Mouse (Mus musculus) forebrain, postnatal 0 days (tissue): ENCODE measurements around the gene Gm11027. TPM values are rescaled to one million over a fixed set of nuclear protein-coding genes. Genes with fewer than 3 reads are reported as not detected.

Experiments used
- ATAC-seq: fragments of 200-750 bp; cut with Nextera tagmentation; 2 replicates; pipeline ENCODE4 v1.8.0; 2017; ENCODE audit warnings: mild to moderate bottlenecking, moderate library complexity
- DNase-seq: peaks from one replicate; pipeline ENCODE4 v3.0.0-alpha.2; 2015
- H3K27ac ChIP-seq: fragments of 300-500 bp; sonication (generic); 2 replicates; pipeline ENCODE4 v1.5.1; 2014; ENCODE audit warnings: low read depth, mild to moderate bottlenecking, antibody characterized with exemption, low read length, moderate library complexity, mixed read lengths
- H3K27me3 ChIP-seq: fragments of 300-500 bp; sonication (generic); 2 replicates; pipeline ENCODE4 v1.6.1; 2014; ENCODE audit warnings: mild to moderate bottlenecking, low read length, mixed read lengths; ENCODE audit not compliant: insufficient read depth
- H3K36me3 ChIP-seq: fragments of 300-500 bp; sonication (generic); 2 replicates; pipeline ENCODE4 v1.6.1; 2014; ENCODE audit warnings: mild to moderate bottlenecking, moderate library complexity; ENCODE audit not compliant: insufficient read depth
- H3K4me1 ChIP-seq: fragments of 300-500 bp; sonication (generic); 2 replicates; pipeline ENCODE4 v1.6.1; 2014; ENCODE audit warnings: antibody characterized with exemption; ENCODE audit not compliant: insufficient read depth
- H3K4me2 ChIP-seq: fragments of 300-500 bp; sonication (generic); 2 replicates; pipeline ENCODE4 v1.6.1; 2014; ENCODE audit warnings: low read depth, mild to moderate bottlenecking, moderate library complexity
- H3K4me3 ChIP-seq: fragments of 300-500 bp; sonication (generic); 2 replicates; pipeline ENCODE4 v1.5.1; 2014; ENCODE audit warnings: low read depth, low read length, mixed read lengths
- H3K9ac ChIP-seq: fragments of 300-500 bp; sonication (generic); 2 replicates; pipeline ENCODE4 v1.6.1; 2014; ENCODE audit warnings: mild to moderate bottlenecking
- H3K9me3 ChIP-seq: fragments of 300-500 bp; sonication (generic); 2 replicates; pipeline ENCODE4 v1.6.1; 2016; ENCODE audit warnings: low read length
- CTCF ChIP-seq: sonication (generic); IDR thresholded peaks from 2 replicates; pipeline ENCODE4 v1.5.1; 2016; ENCODE audit warnings: antibody characterized with exemption, control low read depth, low read depth
- WGBS: fragments of 180-500 bp; shearing (Covaris S2); extraction: QIAGEN DNeasy Blood & Tissue Kit; methylation state at CpG from one replicate; pipeline ENCODE4 v1.1.7; 2014; 5-methylcytosine and 5-hydroxymethylcytosine counted together
- microRNA-seq, 2 experiments: library from miRNA; unstranded; fragments of <30 nt; microRNA quantifications; one replicate each; pipeline ENCODE4; 2016
- polyA plus RNA-seq: library from polyadenylated mRNA; unstranded; fragments of >200 nt; fragmentation: Nextera tagmentation; extraction: Ambion mirVana; gene quantifications from 2 replicates; pipeline ENCODE4 v1.2.1, GENCODE M21; 2015
- total RNA-seq: library from RNA; depleted of rRNA; stranded (reverse); fragments of >200 nt; gene quantifications from 2 replicates; pipeline ENCODE4 v1.2.3, GENCODE M21; 2014; rRNA removed

Gm11027 gene
- total and polyA plus RNA-seq, 2 experiments from 2014 or later = not detected

GRCm38 (mm10) chr12:116308612-116309011, 33.4 kb downstream of the Gm11027 start:
- Histone ChIP-seq H3K27me3 (no peaks in the 10 kb centered on the region), H3K36me3 (no peaks in the 10 kb centered on the region), H3K9ac (no peak overlapping the region), H3K27ac (no peak overlapping the region), H3K4me1 (no peaks in the 10 kb centered on the region), H3K4me3 (no peak overlapping the region), H3K4me2 (no peak overlapping the region), H3K9me3 (no peaks in the 10 kb centered on the region)
- 92% methylated on average over 2 of the region's 2 CpGs for WGBS
- DNase-seq (no peak), ATAC-seq (no peak)
- no peak for TF ChIP-seq CTCF

- H3K27me3 ChIP-seq = no peaks in the 10 kb centered on the region
- no peaks in the 10 kb centered on the region for H3K4me1 ChIP-seq
- H3K9me3 ChIP-seq = no peaks in the 10 kb centered on the region
- no peaks in the 10 kb centered on the region for H3K36me3 ChIP-seq
- ATAC-seq (no peak), DNase-seq (no peak)
- 100% methylated on average over 1 of the region's 1 CpGs for WGBS
- H3K9ac ChIP-seq = no peak overlapping the region
- H3K4me2 ChIP-seq = no peak overlapping the region
- TF ChIP-seq CTCF = no peak
- H3K27ac ChIP-seq = no peak overlapping the region
- H3K4me3 ChIP-seq = no peak overlapping the region
Observed at GRCm38 (mm10) chr12:116313816-116314215, 38.6 kb downstream of the Gm11027 start.

GRCm38 (mm10) chr12:116315498-116315897, 40.3 kb downstream of the Gm11027 start:
- no peak overlapping the region for H3K4me3 ChIP-seq
- no peaks in the 10 kb centered on the region for H3K4me1 ChIP-seq
- no peaks in the 10 kb centered on the region for H3K36me3 ChIP-seq
- no peak overlapping the region for H3K27ac ChIP-seq
- H3K27me3 ChIP-seq = no peaks in the 10 kb centered on the region
- no peak for ATAC-seq
- no peak overlapping the region for H3K9ac ChIP-seq
- 93% methylated on average over 3 of the region's 3 CpGs for WGBS
- no peak for DNase-seq
- no peak overlapping the region for H3K4me2 ChIP-seq
- TF ChIP-seq CTCF = no peak
- no peaks in the 10 kb centered on the region for H3K9me3 ChIP-seq

- Histone ChIP-seq H3K27me3 (no peaks in the 10 kb centered on the region), H3K4me3 (no peak overlapping the region), H3K4me1 (no peaks in the 10 kb centered on the region), H3K9me3 (no peaks in the 10 kb centered on the region), H3K4me2 (no peak overlapping the region), H3K36me3 (no peaks in the 10 kb centered on the region), H3K27ac (no peak overlapping the region), H3K9ac (no peak overlapping the region)
- DNase-seq (no peak), ATAC-seq (no peak)
- WGBS = 70% methylated on average over 1 of the region's 1 CpGs
- no peak for TF ChIP-seq CTCF
Observed at GRCm38 (mm10) chr12:116317818-116318217, 42.6 kb downstream of the Gm11027 start.

Small RNAs within 50 kb of the gene (microRNA-seq; reads per million reads assigned to microRNA genes)
- gene Gm23190 = 0 reads per million in 2 experiments

Other genes starting within 250 kb of the Gm11027 start
- 54.5 and 63.1 TPM in 2 replicates for gene Zfp386, start 227.7 kb upstream of the Gm11027 start, total RNA-seq
- gene Zfp386, start 227.7 kb upstream of the Gm11027 start, polyA plus RNA-seq = 43.7 and 45.7 TPM in 2 replicates
- gene Vipr2, start 197.7 kb upstream of the Gm11027 start, total RNA-seq = 0.85 and 2.7 TPM in 2 replicates
- 0.69 and 1.4 TPM in 2 replicates for gene Vipr2, start 197.7 kb upstream of the Gm11027 start, polyA plus RNA-seq
- gene Wdr60, start 12.4 kb upstream of the Gm11027 start, total RNA-seq = 9.2 and 14.5 TPM in 2 replicates
- 11.1 and 16.4 TPM in 2 replicates for gene Wdr60, start 12.4 kb upstream of the Gm11027 start, polyA plus RNA-seq
- gene Esyt2, start 5.8 kb downstream of the Gm11027 start, total RNA-seq = 45.9 and 49.7 TPM in 2 replicates
- gene Esyt2, start 5.8 kb downstream of the Gm11027 start, polyA plus RNA-seq = 5.2 and 8.1 TPM in 2 replicates
- 6.5 and 11.5 TPM in 2 replicates for gene Ncapg2, start 130.0 kb downstream of the Gm11027 start, total RNA-seq
- gene Ncapg2, start 130.0 kb downstream of the Gm11027 start, polyA plus RNA-seq = 2.5 and 5.0 TPM in 2 replicates
- gene Ptprn2, start 210.3 kb downstream of the Gm11027 start, total RNA-seq = 77.4 and 91.1 TPM in 2 replicates
- 14.6 and 15.9 TPM in 2 replicates for gene Ptprn2, start 210.3 kb downstream of the Gm11027 start, polyA plus RNA-seq